Mouse (Mus musculus) kidney, postnatal 4 days (tissue): ENCODE data around the gene Arid4a.

Experiments
- DNase-seq, 2 experiments: peaks; one replicate each; pipeline ENCODE4 v3.0.0; 2021; ENCODE audit warnings: mixed read lengths in 2 of 2

Gene Arid4a

GRCm38 (mm10) chr12:71015363-71016210 is at the start of gene Arid4a:
Gene Arid4a, plus strand, starts transcription at chr12:71015990.
- peak; percentile 95 to 98 for DNase-seq

GRCm38 (mm10) chr12:70967581-70967980 is 48.2 kb upstream of the Arid4a start:
- DNase-seq: peak in 1 of 2 experiments; percentile 10

- peak; percentile 86 to 92 for DNase-seq
These were observed 47.5 kb upstream of the Arid4a start for GRCm38 (mm10) chr12:70968141-70968790.

- DNase-seq: peak; percentile 89 to 92
These were observed 46.9 kb upstream of the Arid4a start for GRCm38 (mm10) chr12:70968791-70969307.

GRCm38 (mm10) chr12:70969485-70970184 is 46.2 kb upstream of the Arid4a start:
- peak; percentile 59 to 78 for DNase-seq

GRCm38 (mm10) chr12:70973831-70974230 is 42.0 kb upstream of the Arid4a start:
- no peak for DNase-seq

- DNase-seq: peak; percentile 91 to 95
These were observed 41.1 kb upstream of the Arid4a start, which contains the start of gene Psma3 for GRCm38 (mm10) chr12:70974441-70975266. Gene Psma3, plus strand, starts transcription at chr12:70974621.

- peak in 1 of 2 experiments; percentile 19 for DNase-seq
These were observed 40.4 kb upstream of the Arid4a start for GRCm38 (mm10) chr12:70975406-70975805.

GRCm38 (mm10) chr12:70975891-70976290 is 39.9 kb upstream of the Arid4a start:
- no peak for DNase-seq

- DNase-seq: no peak
These were observed 37.4 kb upstream of the Arid4a start for GRCm38 (mm10) chr12:70978345-70978744.

GRCm38 (mm10) chr12:70984855-70985550 is 30.8 kb upstream of the Arid4a start:
- no peak for DNase-seq

GRCm38 (mm10) chr12:70997225-70997624 is 18.6 kb upstream of the Arid4a start:
- DNase-seq: no peak

GRCm38 (mm10) chr12:70999423-70999903 is 16.3 kb upstream of the Arid4a start:
- DNase-seq: peak; percentile 70 to 79

- DNase-seq: no peak
These were observed 15.4 kb upstream of the Arid4a start for GRCm38 (mm10) chr12:71000344-71000743.

GRCm38 (mm10) chr12:71001456-71001855 is 14.3 kb upstream of the Arid4a start:
- no peak for DNase-seq

- DNase-seq: no peak
These were observed 11.9 kb upstream of the Arid4a start for GRCm38 (mm10) chr12:71003760-71004426.

- no peak for DNase-seq
These were observed 9.6 kb upstream of the Arid4a start for GRCm38 (mm10) chr12:71006141-71006540.

- no peak for DNase-seq
These were observed 8.9 kb upstream of the Arid4a start for GRCm38 (mm10) chr12:71006901-71007300.

GRCm38 (mm10) chr12:71009769-71010168 is 6.0 kb upstream of the Arid4a start:
- peak; percentile 50 to 65 for DNase-seq

- DNase-seq: peak in 1 of 2 experiments; percentile 88
These were observed 886 bp upstream of the Arid4a start for GRCm38 (mm10) chr12:71014845-71015362.

- no peak for DNase-seq
These were observed 367 bp downstream of the Arid4a start for GRCm38 (mm10) chr12:71016211-71016502.
